Mouse (Mus musculus) spleen, adult 2 months (tissue): ENCODE measurements around the gene Sipa1l1.

Source experiments
- CTCF ChIP-seq: fragments of 200-500 bp; IDR thresholded peaks from 2 replicates; pipeline ENCODE4 v1.5.1; 2011; ENCODE audit warnings: mild to moderate bottlenecking, inconsistent platforms; ENCODE audit not compliant: insufficient read depth, insufficient read length, insufficient replicate concordance; ENCODE audit errors: extremely low read depth
- POLR2A ChIP-seq: fragments of 200-500 bp; IDR thresholded peaks from 2 replicates; pipeline ENCODE4 v1.6.1; 2011; ENCODE audit warnings: low read depth, low read length, inconsistent platforms

DNA sequence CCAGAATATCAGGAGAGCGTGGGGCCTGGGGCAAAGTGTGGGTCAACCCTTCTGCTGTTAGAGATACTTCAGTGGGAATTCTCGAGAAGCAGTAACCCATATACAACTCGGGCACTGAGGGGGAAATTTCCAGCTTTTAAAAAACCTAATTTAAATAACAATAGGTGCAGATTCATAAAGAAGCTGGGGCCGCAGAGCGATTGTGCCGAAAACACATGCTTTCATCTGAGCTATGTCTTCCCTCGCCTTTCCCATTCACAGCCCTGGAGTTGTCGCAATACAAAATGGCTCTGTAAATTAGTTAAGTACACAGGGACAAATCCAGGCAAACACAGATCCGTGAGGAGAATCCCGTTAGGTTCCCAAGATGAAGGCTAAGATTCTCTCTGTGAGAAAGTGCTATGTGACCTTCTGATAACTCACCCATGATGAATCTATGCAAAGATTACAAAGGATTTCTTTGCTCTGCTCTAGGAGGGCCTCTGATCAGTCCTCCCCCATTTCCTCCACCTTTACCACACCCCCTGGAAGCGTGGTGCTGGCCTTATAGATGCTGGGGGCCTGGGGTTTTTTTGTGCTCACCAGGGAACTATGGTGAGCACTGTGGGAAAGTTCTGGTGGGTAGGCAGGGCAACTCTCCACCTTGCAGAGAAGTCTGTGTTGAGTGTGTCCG is 22.0 kb upstream of the Sipa1l1 start:
- TF ChIP-seq POLR2A, result no peak
- no peak for TF ChIP-seq CTCF
